Mouse (Mus musculus) heart, adult 11 months (tissue): ENCODE results near the gene Itgae.

Experiments used
- DNase-seq: peaks from one replicate; pipeline ENCODE4 v3.0.0; 2022

Gene Itgae

GRCm38 (mm10) chr11:73155071-73155470 is 64.7 kb downstream of the Itgae start:
- DNase-seq = no peak

- DNase-seq = no peak
These were observed 69.8 kb downstream of the Itgae start, which contains the start of gene P2rx5 for GRCm38 (mm10) chr11:73159957-73160810. TSS of gene P2rx5 (plus strand) at chr11:73160421.

- peak; percentile 98 for DNase-seq
These were observed 70.4 kb downstream of the Itgae start for GRCm38 (mm10) chr11:73160811-73161200.

DNA sequence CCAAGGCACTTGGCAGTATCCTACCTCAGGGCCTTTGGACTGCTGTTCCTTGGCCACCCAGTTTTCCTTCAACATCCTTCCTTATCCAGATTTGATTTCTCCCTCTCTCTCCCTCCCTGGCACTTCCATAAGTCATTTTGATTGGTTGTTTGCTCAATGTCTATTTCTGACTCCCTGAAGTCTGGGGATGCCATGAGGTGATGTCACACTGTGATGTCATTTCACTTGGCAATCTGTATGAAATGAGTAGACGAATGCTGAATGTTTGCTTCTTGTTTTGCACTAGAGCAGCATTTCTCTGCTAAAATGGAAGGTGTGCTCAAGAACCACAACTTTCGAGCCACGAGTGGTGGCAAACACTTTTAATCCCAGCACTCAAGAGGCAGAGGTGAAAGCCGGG is 71.2 kb downstream of the Itgae start:
- no peak for DNase-seq

DNA sequence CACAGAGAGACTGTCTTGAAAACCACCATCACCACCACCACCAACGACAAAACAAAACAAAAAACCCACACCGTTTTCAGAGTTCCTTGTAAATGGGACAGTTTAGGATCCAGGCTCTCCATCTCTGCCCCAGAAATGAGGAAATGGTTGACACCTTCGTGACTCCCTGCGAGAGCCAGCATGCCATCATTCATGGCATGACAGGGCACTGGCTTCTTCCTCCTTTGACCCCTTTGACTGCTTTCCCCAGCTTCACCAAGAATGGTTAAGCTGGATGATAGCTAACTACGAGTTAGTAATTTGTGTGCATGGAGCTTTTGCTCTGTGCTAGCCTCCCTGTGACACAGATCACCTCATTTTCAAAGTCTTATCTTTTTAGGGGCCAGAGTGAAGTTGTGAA is 71.9 kb downstream of the Itgae start:
- no peak for DNase-seq

DNA sequence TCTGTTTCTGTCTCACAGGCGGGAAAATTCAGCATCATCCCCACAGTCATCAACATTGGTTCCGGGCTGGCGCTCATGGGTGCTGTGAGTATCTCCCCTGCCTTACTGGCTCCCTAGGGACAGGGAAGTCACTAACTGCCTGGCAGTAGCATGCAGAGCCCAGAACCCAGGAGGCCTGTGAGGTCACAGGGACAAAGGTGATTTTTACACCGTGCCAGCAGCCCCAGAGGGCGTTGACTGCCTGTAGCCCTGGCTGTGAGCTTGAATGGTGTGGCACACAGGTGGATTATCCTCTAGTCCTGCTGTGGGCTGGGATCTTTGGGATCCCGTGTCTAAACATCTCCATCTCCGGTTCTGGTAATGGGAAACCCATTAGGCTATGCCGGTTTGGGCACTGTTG is 77.7 kb downstream of the Itgae start:
- DNase-seq = no peak

GRCm38 (mm10) chr11:73168576-73168975 is 78.2 kb downstream of the Itgae start:
- DNase-seq = no peak

- no peak for DNase-seq
These were observed 78.8 kb downstream of the Itgae start for GRCm38 (mm10) chr11:73169231-73169630.

- peak; percentile 98 for DNase-seq
These were observed 81.8 kb downstream of the Itgae start for GRCm38 (mm10) chr11:73172186-73172585.

DNA sequence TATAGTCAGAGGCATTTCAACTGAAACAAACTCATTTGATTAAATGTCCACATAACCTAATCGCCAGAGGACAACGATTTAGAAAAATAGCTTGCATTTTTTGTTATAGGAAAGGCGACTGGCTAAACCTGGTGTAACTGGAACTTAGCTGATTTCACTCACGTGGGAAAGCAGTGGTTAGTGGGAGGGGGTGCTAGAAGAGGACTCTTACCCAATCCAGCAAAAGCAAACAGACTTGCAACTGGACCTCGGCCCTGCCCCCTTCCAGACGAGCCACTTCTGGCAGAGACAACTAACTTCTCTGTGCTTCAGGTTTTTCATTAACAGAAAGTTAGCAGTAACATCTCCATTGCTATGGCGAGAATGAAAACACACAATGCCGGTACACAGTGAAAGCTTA is 85.2 kb downstream of the Itgae start:
- DNase-seq = no peak

DNA sequence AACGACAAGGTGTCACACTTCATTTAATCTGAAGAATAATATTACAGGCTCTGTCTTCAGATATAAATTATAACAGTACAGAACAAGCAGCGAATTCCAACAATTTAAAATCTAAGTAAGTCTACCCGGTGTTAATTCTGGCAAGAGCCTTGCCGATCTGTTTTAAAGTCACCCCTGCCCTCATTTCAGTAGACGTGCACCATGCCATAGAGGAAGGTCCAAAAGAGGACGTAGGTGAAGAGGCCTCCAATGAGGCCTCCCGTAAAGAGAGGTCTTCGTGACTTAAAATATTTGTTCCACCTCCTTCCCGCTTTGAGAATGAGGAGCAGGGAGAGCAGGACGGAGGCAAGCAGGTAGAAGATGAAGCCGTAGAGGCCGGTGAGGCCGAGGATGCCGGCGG is 85.8 kb downstream of the Itgae start:
- DNase-seq = no peak

GRCm38 (mm10) chr11:73176608-73177508 is 86.5 kb downstream of the Itgae start, which contains the start of the genes Emc6 and Tax1bp3:
TSS of gene Emc6 (minus strand) at chr11:73177037.
TSS of gene Tax1bp3 (plus strand) at chr11:73177083.
- peak; percentile 100 for DNase-seq

DNA sequence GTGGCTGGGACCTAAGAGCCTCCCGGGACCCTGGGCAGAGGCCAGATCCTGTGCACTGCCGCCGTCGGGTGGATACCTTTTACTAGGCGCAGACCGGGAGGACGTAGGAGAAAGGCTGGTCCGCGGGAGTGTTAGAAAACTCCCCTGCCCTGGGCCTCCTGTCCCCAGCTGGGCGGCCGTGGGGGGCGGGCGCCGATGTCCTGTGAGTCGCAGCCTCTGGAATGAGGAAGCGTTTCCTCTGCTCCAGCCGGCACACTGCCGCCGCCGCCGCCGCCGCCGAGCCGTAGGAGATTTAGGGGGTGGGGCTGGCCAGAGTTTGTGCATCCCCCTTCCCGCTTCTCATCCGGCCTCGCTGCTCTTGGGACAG is 87.1 kb downstream of the Itgae start:
- peak; percentile 99 for DNase-seq

DNA sequence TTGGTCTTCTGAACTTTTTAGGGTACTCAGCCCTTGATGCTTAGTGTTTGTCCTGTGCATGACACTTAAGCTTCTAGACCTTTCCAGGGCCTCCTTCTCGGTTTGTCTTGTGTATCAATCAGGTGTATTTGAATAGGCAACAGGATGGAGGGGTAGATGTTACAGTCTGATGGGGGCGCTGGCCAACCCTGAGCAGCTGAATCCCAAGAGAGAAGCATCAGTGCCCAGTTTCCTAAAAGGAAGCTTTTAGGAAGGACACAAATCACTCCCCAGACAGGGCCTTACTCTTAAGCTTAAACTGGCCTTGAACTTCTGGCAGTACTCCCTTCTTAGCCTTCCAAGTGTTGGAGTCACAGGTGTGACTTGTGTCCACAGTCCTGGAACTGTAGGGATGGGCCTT is 87.5 kb downstream of the Itgae start:
- DNase-seq = peak; percentile 95

DNA sequence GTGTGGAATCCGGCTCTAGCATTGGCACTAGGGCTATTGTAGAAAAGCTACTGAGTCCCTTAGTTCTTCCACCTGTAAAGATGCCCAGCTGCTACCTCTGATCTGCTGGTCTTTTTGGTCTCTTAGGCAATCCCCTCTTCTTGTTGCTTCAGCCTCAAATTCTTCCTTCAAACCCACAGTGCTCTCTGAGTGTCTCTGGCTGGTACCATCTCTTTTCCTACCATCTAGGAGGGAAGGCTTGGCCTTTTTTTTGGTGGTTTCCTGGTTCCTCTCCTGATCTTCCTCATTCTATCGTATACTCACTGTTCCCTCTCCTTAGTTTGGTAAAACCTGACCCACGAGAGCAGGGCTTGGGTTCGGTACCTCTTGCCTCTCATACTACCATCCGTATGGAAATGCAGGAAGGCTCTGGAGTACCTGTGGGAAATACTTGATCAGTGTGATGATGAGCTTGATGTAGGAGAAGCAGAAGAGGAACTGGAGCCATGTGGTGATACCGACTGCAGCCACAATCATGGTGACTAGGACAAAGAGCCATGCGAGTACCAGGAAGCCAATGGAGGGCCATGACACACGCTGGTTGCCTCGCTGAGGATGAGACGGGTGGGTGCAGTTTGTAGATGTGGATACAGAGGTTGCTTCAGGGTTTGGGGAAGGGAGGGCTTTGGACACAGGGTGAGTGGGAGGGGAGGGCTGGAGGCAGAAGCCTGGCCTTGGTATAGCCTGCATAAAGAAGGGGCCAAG is 95.7 kb downstream of the Itgae start:
- DNase-seq = no peak

DNA sequence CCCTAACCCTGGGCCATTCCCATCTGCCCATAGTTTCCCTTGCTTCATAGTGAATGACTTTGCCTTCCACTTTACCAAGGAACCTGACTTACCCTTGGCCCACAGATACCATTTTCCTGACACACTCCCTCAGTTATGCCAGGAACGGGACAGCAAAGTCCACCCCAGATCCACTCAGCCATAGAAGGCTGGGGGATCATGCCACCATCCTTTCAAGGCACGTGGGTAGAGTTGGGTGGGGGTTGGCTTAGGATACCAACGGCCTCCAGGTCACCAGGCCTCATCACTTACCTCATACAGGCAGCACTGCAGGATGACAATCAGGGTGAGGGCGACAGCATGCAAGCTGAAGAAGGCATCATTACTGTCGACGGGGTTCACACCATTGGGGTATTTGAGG is 96.8 kb downstream of the Itgae start:
- DNase-seq = no peak

- peak; percentile 96 for DNase-seq
These were observed 102.7 kb downstream of the Itgae start for GRCm38 (mm10) chr11:73193047-73193446.

GRCm38 (mm10) chr11:73194444-73194843 is 104.1 kb downstream of the Itgae start:
- no peak for DNase-seq
